Mouse (Mus musculus) embryonic facial prominence, embryonic 14.5 days (tissue): Measurements from ENCODE around the gene Ptges. TPM values are rescaled to one million over a fixed set of nuclear protein-coding genes. Genes with fewer than 3 reads are reported as not detected.
"Not testable (repeated sequence)": the region's sequence is repeated elsewhere in the genome, so short reads cannot be mapped to it uniquely, and the experiment has no call there.

Source experiments
- ATAC-seq: fragments of 200-750 bp; cut with Nextera tagmentation; 2 replicates; pipeline ENCODE4 v1.8.0; 2017; ENCODE audit warnings: low read depth, moderate number of reproducible peaks, moderate TSS enrichment
- DNase-seq: peaks from one replicate; pipeline ENCODE4 v3.0.0-alpha.2; 2015; ENCODE audit warnings: low spot score
- H3K27ac ChIP-seq: fragments of 300-500 bp; sonication (generic); replicated peaks from 2 replicates; pipeline ENCODE4 v1.5.1; 2014; ENCODE audit warnings: low read depth, mild to moderate bottlenecking, low read length, moderate library complexity
- H3K27me3 ChIP-seq: fragments of 300-500 bp; sonication (generic); replicated peaks from 2 replicates; pipeline ENCODE4 v1.6.1; 2014; ENCODE audit warnings: low read length; ENCODE audit not compliant: control insufficient read depth, insufficient read depth
- H3K36me3 ChIP-seq: fragments of 300-500 bp; sonication (generic); 2 replicates; pipeline ENCODE4 v1.6.1; 2014; ENCODE audit warnings: low read length, mixed read lengths; ENCODE audit not compliant: control insufficient read depth, insufficient read depth
- H3K4me1 ChIP-seq: fragments of 300-500 bp; sonication (generic); 2 replicates; pipeline ENCODE4 v1.6.1; 2014; ENCODE audit warnings: antibody characterized with exemption, low read length; ENCODE audit not compliant: control insufficient read depth, insufficient read depth
- H3K4me2 ChIP-seq: fragments of 300-500 bp; sonication (generic); 2 replicates; pipeline ENCODE4 v1.6.1; 2014; ENCODE audit warnings: low read depth, mild to moderate bottlenecking, low read length, moderate library complexity, mixed read lengths
- H3K4me3 ChIP-seq: fragments of 300-500 bp; sonication (generic); 2 replicates; pipeline ENCODE4 v1.5.1; 2014; ENCODE audit warnings: low read depth, mild to moderate bottlenecking, low read length
- H3K9ac ChIP-seq: fragments of 300-500 bp; sonication (generic); 2 replicates; pipeline ENCODE4 v1.6.1; 2014; ENCODE audit warnings: low read depth, mild to moderate bottlenecking, low read length, moderate library complexity, mixed read lengths
- H3K9me3 ChIP-seq: fragments of 300-500 bp; sonication (generic); 2 replicates; pipeline ENCODE4 v1.6.1; 2016; ENCODE audit warnings: low read length; ENCODE audit not compliant: control insufficient read depth
- WGBS: fragments of 180-500 bp; shearing (Covaris S2); extraction: QIAGEN DNeasy Blood & Tissue Kit; methylation state at CpG from one replicate; pipeline ENCODE4 v1.1.7; 2014; 5-methylcytosine and 5-hydroxymethylcytosine counted together
- polyA plus RNA-seq: library from polyadenylated mRNA; unstranded; fragments of >200 nt; fragmentation: Nextera tagmentation; extraction: Ambion mirVana; gene quantifications from 2 replicates; pipeline ENCODE4 v1.2.1, GENCODE M21; 2014

Gene Ptges
- polyA plus RNA-seq, 1 experiment from 2014 or later = 17.3 TPM

GRCm38 (mm10) chr2:30933917-30934450 is 4.3 kb upstream of the Ptges start:
- Histone ChIP-seq H3K4me1 (peaks cover 9% of the 10 kb centered on the region), H3K4me2 (no peak overlapping the region), H3K36me3 (no peaks in the 10 kb centered on the region), H3K27ac (no peak overlapping the region), H3K9me3 (no peaks in the 10 kb centered on the region), H3K9ac (no peak overlapping the region), H3K4me3 (no peak overlapping the region), H3K27me3 (no peaks in the 10 kb centered on the region)
- peak; percentile 81 for DNase-seq
- WGBS = 22% methylated on average over 7 of the region's 7 CpGs
- ATAC-seq = peak; percentile 27; the same call in 1 of the 2 replicates

GRCm38 (mm10) chr2:30933032-30933431 is 3.4 kb upstream of the Ptges start:
- no peaks in the 10 kb centered on the region for H3K36me3 ChIP-seq
- H3K27ac ChIP-seq = no peak overlapping the region
- H3K27me3 ChIP-seq = no peaks in the 10 kb centered on the region
- no peak overlapping the region for H3K9ac ChIP-seq
- no peak for ATAC-seq
- H3K9me3 ChIP-seq = no peaks in the 10 kb centered on the region
- DNase-seq = no peak
- H3K4me3 ChIP-seq = no peak overlapping the region
- peaks cover 14% of the 10 kb centered on the region for H3K4me1 ChIP-seq
- 72% methylated on average over 6 of the region's 6 CpGs for WGBS
- H3K4me2 ChIP-seq = no peak overlapping the region

GRCm38 (mm10) chr2:30931922-30932321 is 2.3 kb upstream of the Ptges start:
- Histone ChIP-seq H3K4me3 (no peak overlapping the region), H3K9ac (no peak overlapping the region), H3K4me2 (no peak overlapping the region), H3K4me1 (peaks cover 14% of the 10 kb centered on the region), H3K36me3 (no peaks in the 10 kb centered on the region), H3K9me3 (no peaks in the 10 kb centered on the region), H3K27me3 (no peaks in the 10 kb centered on the region), H3K27ac (no peak overlapping the region)
- ATAC-seq (no peak), DNase-seq (no peak)
- 92% methylated on average over 3 of the region's 3 CpGs for WGBS

GRCm38 (mm10) chr2:30930846-30931245 is 1.2 kb upstream of the Ptges start:
- not testable (repeated sequence) for H3K27me3 ChIP-seq, ATAC-seq, DNase-seq, H3K9me3 ChIP-seq, H3K4me2 ChIP-seq, H3K9ac ChIP-seq, H3K4me3 ChIP-seq, H3K27ac ChIP-seq, H3K36me3 ChIP-seq
- WGBS = 92% methylated on average over 2 of the region's 2 CpGs
- peaks cover 14% of the 10 kb centered on the region for H3K4me1 ChIP-seq

DNA sequence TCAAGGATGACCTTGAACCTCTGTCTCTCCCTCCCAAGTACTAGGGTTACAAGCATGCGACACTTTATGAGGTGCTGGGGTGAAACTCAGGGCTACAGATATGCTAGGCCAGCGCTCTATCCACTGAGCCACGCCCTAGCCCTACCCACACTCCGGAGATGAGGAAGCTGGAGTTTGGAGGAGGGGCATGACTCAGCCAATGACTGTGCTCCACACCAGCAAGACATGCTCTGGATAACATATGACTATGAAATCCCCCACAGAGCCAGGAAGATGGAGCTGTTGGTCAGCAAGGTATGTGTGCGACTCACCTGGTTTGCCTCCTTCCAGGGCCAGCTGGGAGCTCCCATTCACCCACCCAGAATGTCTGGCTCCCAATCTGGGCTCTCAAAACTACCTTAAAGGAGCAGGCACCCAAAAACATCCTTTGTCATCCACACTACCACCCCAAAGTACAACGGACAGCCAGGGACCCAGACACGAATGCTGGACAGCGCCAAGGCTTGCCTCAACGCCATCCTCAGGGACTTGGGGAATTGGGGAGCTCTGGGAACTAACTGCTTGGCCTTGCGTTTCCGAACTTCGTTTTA is 675 bp downstream of the Ptges start:
- peak overlapping the region; percentile 36; the same call in 1 of the 2 replicates for H3K4me3 ChIP-seq

GRCm38 (mm10) chr2:30927844-30928628 is 1.6 kb downstream of the Ptges start:
- DNase-seq (peak; percentile 90), ATAC-seq (peak; percentile 66)
- Histone ChIP-seq H3K9me3 (no peaks in the 10 kb centered on the region), H3K27me3 (no peaks in the 10 kb centered on the region), H3K4me3 (no peak overlapping the region), H3K9ac (no peak overlapping the region), H3K4me1 (peaks cover 14% of the 10 kb centered on the region), H3K4me2 (no peak overlapping the region), H3K27ac (no peak overlapping the region), H3K36me3 (no peaks in the 10 kb centered on the region)
- WGBS = 17% methylated on average over 14 of the region's 14 CpGs

More for the DNA sequence above, 675 bp downstream of the Ptges start:
- H3K4me1 ChIP-seq = peaks cover 14% of the 10 kb centered on the region
- H3K36me3 ChIP-seq = no peaks in the 10 kb centered on the region
- ATAC-seq = no peak
- WGBS = 28% methylated on average over 12 of the region's 12 CpGs
- no peak for DNase-seq
- H3K9me3 ChIP-seq = no peaks in the 10 kb centered on the region
- peak overlapping the region; percentile 63 for H3K4me2 ChIP-seq
- no peaks in the 10 kb centered on the region for H3K27me3 ChIP-seq
- 0 out of 2 replicates have a peak overlapping the region, but pooled peaks have one; percentile 15 for H3K27ac ChIP-seq
- H3K9ac ChIP-seq = peak overlapping the region; percentile 46; the same call in 1 of the 2 replicates

GRCm38 (mm10) chr2:30927151-30927781 is 2.4 kb downstream of the Ptges start:
- H3K27ac ChIP-seq = no peak overlapping the region
- peaks cover 14% of the 10 kb centered on the region for H3K4me1 ChIP-seq
- no peaks in the 10 kb centered on the region for H3K36me3 ChIP-seq
- 46% methylated on average over 9 of the region's 9 CpGs for WGBS
- H3K4me3 ChIP-seq = no peak overlapping the region
- H3K4me2 ChIP-seq = no peak overlapping the region
- no peaks in the 10 kb centered on the region for H3K9me3 ChIP-seq
- no peak for DNase-seq
- ATAC-seq = no peak
- no peak overlapping the region for H3K9ac ChIP-seq
- H3K27me3 ChIP-seq = no peaks in the 10 kb centered on the region

- ATAC-seq = no peak
- WGBS = 66% methylated on average over 4 of the region's 4 CpGs
Measured at GRCm38 (mm10) chr2:30926381-30926780, 3.3 kb downstream of the Ptges start.

More at GRCm38 (mm10) chr2:30926381-30926780, 3.3 kb downstream of the Ptges start:
- Histone ChIP-seq H3K9ac (no peak overlapping the region), H3K4me1 (peaks cover 14% of the 10 kb centered on the region), H3K27me3 (no peaks in the 10 kb centered on the region), H3K9me3 (no peaks in the 10 kb centered on the region), H3K4me2 (no peak overlapping the region), H3K4me3 (no peak overlapping the region), H3K36me3 (no peaks in the 10 kb centered on the region), H3K27ac (no peak overlapping the region)
- no peak for DNase-seq
